Mouse (Mus musculus): Measurements from ENCODE around the gene Gnas. TPM values are rescaled to one million over a fixed set of nuclear protein-coding genes. Genes with fewer than 3 reads are reported as not detected.

Gnas gene
- polyA plus RNA-seq, 1 experiment from 2014 or later: 1,043 TPM

- Histone ChIP-seq H3K9me3 (replicated peaks) (peaks cover 68% of the 10 kb centered on the region), H3K36me3 (peaks cover 62% of the 10 kb centered on the region), H3K27ac (replicated peaks) (no peak overlapping the region), H3K4me1 (peaks cover 53% of the 10 kb centered on the region), H3K27me3 (ENCODE audit: low read depth, poor library complexity, severe bottlenecking) (peaks cover 48% of the 10 kb centered on the region), H3K4me3 (peak overlapping the region; percentile 72; the same call in 1 of the 2 replicates)
- peak; percentile 46 for DNase-seq (ENCODE audit: low spot score)
- 53% methylated on average over 29 of the region's 29 CpGs for WGBS
These were observed 13.0 kb downstream of the Gnas start for GRCm38 (mm10) chr2:174297086-174297571.

- Histone ChIP-seq H3K9me3 (replicated peaks) (peaks cover 68% of the 10 kb centered on the region), H3K4me3 (0 out of 2 replicates have a peak overlapping the region, but pooled peaks have one; percentile 57), H3K27ac (replicated peaks) (no peak overlapping the region), H3K27me3 (ENCODE audit: low read depth, poor library complexity, severe bottlenecking) (peaks cover 48% of the 10 kb centered on the region), H3K36me3 (peaks cover 57% of the 10 kb centered on the region), H3K4me1 (peaks cover 53% of the 10 kb centered on the region)
- WGBS: 62% methylated on average over 19 of the region's 19 CpGs
- no peak for DNase-seq (ENCODE audit: low spot score)
These were observed 13.7 kb downstream of the Gnas start for GRCm38 (mm10) chr2:174297851-174298250.

DNA sequence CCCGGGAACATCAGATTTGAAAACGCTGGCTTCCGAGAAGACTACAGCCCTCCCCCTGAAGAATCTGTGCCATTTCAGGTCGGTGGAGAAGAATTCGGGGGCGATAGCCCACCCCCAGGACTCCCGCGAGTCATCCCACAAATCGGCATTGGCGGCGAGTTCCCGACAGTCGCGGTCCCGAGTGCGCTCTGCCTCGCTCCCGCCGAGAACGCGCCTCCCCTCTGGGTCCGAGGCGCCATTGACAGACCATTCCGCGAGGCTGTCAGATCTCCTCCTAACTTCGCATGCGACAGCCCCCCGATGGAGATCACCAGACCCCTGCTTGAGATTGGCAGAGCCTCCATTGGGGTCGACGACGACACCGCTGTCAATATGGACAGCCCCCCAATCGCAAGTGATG, 14.4 kb downstream of the Gnas start:
- DNase-seq (ENCODE audit: low spot score): no peak
- Histone ChIP-seq H3K36me3 (peaks cover 51% of the 10 kb centered on the region), H3K4me3 (peak overlapping the region; percentile 57), H3K27ac (replicated peaks) (no peak overlapping the region), H3K27me3 (ENCODE audit: low read depth, poor library complexity, severe bottlenecking) (peaks cover 48% of the 10 kb centered on the region), H3K9me3 (replicated peaks) (peaks cover 68% of the 10 kb centered on the region), H3K4me1 (peaks cover 46% of the 10 kb centered on the region)
- 47% methylated on average over 33 of the region's 33 CpGs for whole genome bisulfite sequencing

DNA sequence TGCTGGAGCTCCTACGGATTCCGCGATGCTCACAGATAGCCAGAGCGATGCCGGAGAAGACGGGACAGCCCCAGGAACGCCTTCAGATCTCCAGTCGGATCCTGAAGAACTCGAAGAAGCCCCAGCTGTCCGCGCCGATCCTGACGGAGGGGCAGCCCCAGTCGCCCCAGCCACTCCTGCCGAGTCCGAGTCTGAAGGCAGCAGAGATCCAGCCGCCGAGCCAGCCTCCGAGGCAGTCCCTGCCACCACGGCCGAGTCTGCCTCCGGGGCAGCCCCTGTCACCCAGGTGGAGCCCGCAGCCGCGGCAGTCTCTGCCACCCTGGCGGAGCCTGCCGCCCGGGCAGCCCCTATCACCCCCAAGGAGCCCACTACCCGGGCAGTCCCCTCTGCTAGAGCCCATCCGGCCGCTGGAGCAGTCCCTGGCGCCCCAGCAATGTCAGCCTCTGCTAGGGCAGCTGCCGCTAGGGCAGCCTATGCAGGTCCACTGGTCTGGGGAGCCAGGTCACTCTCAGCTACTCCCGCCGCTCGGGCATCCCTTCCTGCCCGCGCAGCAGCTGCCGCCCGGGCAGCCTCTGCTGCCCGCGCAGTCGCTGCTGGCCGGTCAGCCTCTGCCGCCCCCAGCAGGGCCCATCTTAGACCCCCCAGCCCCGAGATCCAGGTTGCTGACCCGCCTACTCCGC, 15.1 kb downstream of the Gnas start:
- peaks cover 68% of the 10 kb centered on the region for H3K9me3 ChIP-seq (replicated peaks)
- peaks cover 48% of the 10 kb centered on the region for H3K27me3 ChIP-seq (ENCODE audit: low read depth, poor library complexity, severe bottlenecking)
- 47% methylated on average over 48 of the region's 48 CpGs for WGBS
- H3K36me3 ChIP-seq: peaks cover 50% of the 10 kb centered on the region
- H3K4me3 ChIP-seq: peak overlapping the region; percentile 57
- H3K27ac ChIP-seq (replicated peaks): no peak overlapping the region
- DNase-seq (ENCODE audit: low spot score): peak; percentile 49
- peaks cover 44% of the 10 kb centered on the region for H3K4me1 ChIP-seq

- Histone ChIP-seq H3K27me3 (ENCODE audit: low read depth, poor library complexity, severe bottlenecking) (peaks cover 48% of the 10 kb centered on the region), H3K4me1 (peaks cover 44% of the 10 kb centered on the region), H3K9me3 (replicated peaks) (peaks cover 62% of the 10 kb centered on the region), H3K4me3 (peak overlapping the region; percentile 57), H3K36me3 (peaks cover 50% of the 10 kb centered on the region), H3K27ac (replicated peaks) (no peak overlapping the region)
- WGBS: 51% methylated on average over 34 of the region's 34 CpGs
- DNase-seq (ENCODE audit: low spot score): no peak
These were observed 15.6 kb downstream of the Gnas start for GRCm38 (mm10) chr2:174299771-174300160.

DNA sequence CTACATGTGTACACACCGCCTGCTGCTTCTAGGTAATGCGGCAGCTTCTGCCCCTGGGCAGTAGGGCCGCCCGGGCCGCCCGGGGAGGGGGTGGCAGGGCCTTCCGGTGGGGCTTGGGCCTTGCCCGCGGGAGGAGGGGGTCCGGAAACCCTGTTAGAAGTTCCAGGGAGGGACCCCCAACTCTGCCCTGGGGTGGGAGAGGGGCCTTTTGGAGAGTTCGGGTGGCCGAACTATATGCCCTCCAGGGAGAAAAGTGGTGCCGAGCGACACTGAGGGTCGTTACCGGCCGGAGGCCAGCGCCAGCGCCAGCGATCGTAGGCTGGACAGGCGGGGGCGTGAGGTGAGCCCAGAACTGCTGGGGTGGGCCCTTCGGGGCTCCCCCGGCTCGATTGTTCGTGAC, 16.1 kb downstream of the Gnas start:
- DNase-seq (ENCODE audit: low spot score): no peak
- Histone ChIP-seq H3K4me1 (peaks cover 45% of the 10 kb centered on the region), H3K4me3 (peak overlapping the region; percentile 57), H3K27ac (replicated peaks) (no peak overlapping the region), H3K9me3 (replicated peaks) (peaks cover 58% of the 10 kb centered on the region), H3K36me3 (peaks cover 46% of the 10 kb centered on the region), H3K27me3 (ENCODE audit: low read depth, poor library complexity, severe bottlenecking) (peaks cover 48% of the 10 kb centered on the region)
- WGBS: 51% methylated on average over 27 of the region's 27 CpGs

DNA sequence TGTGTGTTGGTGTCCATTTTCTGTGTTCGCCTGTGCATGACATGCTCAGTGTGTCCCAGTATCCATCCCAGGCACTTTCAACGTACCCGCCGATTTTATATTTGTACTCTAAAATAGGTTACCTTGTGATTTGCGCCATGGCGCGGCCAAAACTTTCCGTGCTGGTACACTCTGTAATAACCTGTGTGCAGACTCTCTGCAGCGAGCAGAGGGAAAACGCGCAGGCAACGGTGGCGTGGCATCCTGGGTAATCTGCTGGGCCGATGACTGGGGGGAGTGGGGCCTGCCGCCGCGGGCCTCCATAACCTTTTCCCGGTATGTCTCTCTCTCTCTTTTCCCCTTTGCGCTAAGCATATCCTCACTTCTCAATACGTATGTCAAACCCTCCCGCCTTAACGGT, 16.5 kb downstream of the Gnas start:
- Histone ChIP-seq H3K4me1 (peaks cover 50% of the 10 kb centered on the region), H3K27ac (replicated peaks) (no peak overlapping the region), H3K27me3 (ENCODE audit: low read depth, poor library complexity, severe bottlenecking) (peaks cover 48% of the 10 kb centered on the region), H3K4me3 (peak overlapping the region; percentile 57), H3K9me3 (replicated peaks) (peaks cover 53% of the 10 kb centered on the region), H3K36me3 (peaks cover 41% of the 10 kb centered on the region)
- WGBS: 53% methylated on average over 22 of the region's 22 CpGs
- DNase-seq (ENCODE audit: low spot score): no peak

GRCm38 (mm10) chr2:174302526-174302925, 18.4 kb downstream of the Gnas start:
- Histone ChIP-seq H3K9me3 (replicated peaks) (peaks cover 35% of the 10 kb centered on the region), H3K4me3 (no peak overlapping the region), H3K27me3 (ENCODE audit: low read depth, poor library complexity, severe bottlenecking) (peaks cover 42% of the 10 kb centered on the region), H3K36me3 (peaks cover 31% of the 10 kb centered on the region), H3K27ac (replicated peaks) (peak overlapping the region; percentile 57), H3K4me1 (peaks cover 59% of the 10 kb centered on the region)
- WGBS: 31% methylated on average over 6 of the region's 6 CpGs
- DNase-seq (ENCODE audit: low spot score): no peak

GRCm38 (mm10) chr2:174305646-174306045, 21.5 kb downstream of the Gnas start:
- peaks cover 35% of the 10 kb centered on the region for H3K4me1 ChIP-seq
- peak overlapping the region; percentile 30; the same call in 1 of the 2 replicates for H3K27ac ChIP-seq (replicated peaks)
- H3K4me3 ChIP-seq: no peak overlapping the region
- H3K36me3 ChIP-seq: peaks cover 1% of the 10 kb centered on the region; the same call in 1 of the 2 replicates
- peaks cover 11% of the 10 kb centered on the region; the same call in 1 of the 2 replicates for H3K27me3 ChIP-seq (ENCODE audit: low read depth, poor library complexity, severe bottlenecking)
- DNase-seq (ENCODE audit: low spot score): peak; percentile 70
- H3K9me3 ChIP-seq (replicated peaks): peaks cover 3% of the 10 kb centered on the region
- 2% methylated on average over 5 of the region's 5 CpGs for WGBS

DNA sequence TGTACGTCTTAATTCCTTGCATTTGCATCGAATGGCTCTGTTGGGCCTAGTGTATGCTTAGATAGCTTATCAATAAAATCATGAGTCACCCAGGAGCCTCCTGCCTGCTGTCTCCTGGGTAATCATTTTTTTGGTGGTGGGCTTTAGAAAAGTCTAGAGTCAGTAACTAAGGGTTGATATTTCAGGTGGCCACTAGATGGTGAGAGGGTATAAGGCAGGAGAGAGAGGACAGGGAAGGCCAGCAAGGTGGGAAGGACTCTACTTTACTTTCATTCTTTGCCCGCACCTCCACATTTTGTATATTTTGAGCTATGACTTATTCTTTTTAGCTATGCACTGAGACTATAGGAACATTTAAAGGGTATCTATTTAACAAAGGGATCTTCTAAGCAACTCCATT, 23.8 kb downstream of the Gnas start:
- H3K27me3 ChIP-seq (ENCODE audit: low read depth, poor library complexity, severe bottlenecking): no peaks in the 10 kb centered on the region; the same call in 1 of the 2 replicates
- H3K9me3 ChIP-seq (replicated peaks): no peaks in the 10 kb centered on the region
- H3K36me3 ChIP-seq: no peaks in the 10 kb centered on the region
- 92% methylated on average over 3 of the region's 3 CpGs for WGBS
- H3K4me3 ChIP-seq: no peak overlapping the region
- H3K27ac ChIP-seq (replicated peaks): no peak overlapping the region
- DNase-seq (ENCODE audit: low spot score): no peak
- H3K4me1 ChIP-seq: peaks cover 44% of the 10 kb centered on the region

- 13% methylated on average over 7 of the region's 7 CpGs for WGBS
- DNase-seq (ENCODE audit: low spot score): peak; percentile 70
- H3K27me3 ChIP-seq (ENCODE audit: low read depth, poor library complexity, severe bottlenecking): no peaks in the 10 kb centered on the region; the same call in 1 of the 2 replicates
- peaks cover 36% of the 10 kb centered on the region for H3K4me1 ChIP-seq
- peak overlapping the region; percentile 66 for H3K27ac ChIP-seq (replicated peaks)
- H3K36me3 ChIP-seq: no peaks in the 10 kb centered on the region
- no peak overlapping the region for H3K4me3 ChIP-seq
- no peaks in the 10 kb centered on the region for H3K9me3 ChIP-seq (replicated peaks)
These were observed 26.9 kb downstream of the Gnas start for GRCm38 (mm10) chr2:174310913-174311514.

DNA sequence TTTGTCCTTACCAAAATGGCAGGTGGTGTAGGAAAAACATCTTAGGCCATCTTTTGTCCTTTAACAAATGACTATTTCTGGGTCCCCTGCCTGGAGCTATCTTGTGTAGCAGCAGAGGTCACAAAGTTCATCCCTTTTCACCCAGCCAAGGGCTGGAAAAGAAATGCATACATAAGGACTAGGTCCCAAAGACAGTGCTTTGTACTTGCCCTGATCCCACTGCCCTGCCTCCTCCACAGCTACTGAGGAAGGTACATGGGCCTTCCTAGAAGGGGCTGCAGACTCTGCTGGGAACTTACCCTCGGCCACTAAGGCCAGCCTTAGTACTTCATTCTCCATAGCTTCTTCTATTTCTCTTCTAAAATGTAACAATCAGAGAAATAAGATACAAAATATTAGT, 27.5 kb downstream of the Gnas start:
- Histone ChIP-seq H3K4me1 (peaks cover 30% of the 10 kb centered on the region), H3K27me3 (ENCODE audit: low read depth, poor library complexity, severe bottlenecking) (no peaks in the 10 kb centered on the region; the same call in 1 of the 2 replicates), H3K9me3 (replicated peaks) (no peaks in the 10 kb centered on the region), H3K36me3 (no peaks in the 10 kb centered on the region), H3K27ac (replicated peaks) (peak overlapping the region; percentile 64), H3K4me3 (no peak overlapping the region)
- no peak for DNase-seq (ENCODE audit: low spot score)
- WGBS: 56% methylated on average over 1 of the region's 1 CpGs

GRCm38 (mm10) chr2:174312118-174312647, 28.1 kb downstream of the Gnas start:
- H3K4me3 ChIP-seq: no peak overlapping the region
- no peaks in the 10 kb centered on the region; the same call in 1 of the 2 replicates for H3K27me3 ChIP-seq (ENCODE audit: low read depth, poor library complexity, severe bottlenecking)
- H3K27ac ChIP-seq (replicated peaks): 0 out of 2 replicates have a peak overlapping the region, but pooled peaks have one; percentile 25
- H3K4me1 ChIP-seq: peaks cover 24% of the 10 kb centered on the region
- peak; percentile 71 for DNase-seq (ENCODE audit: low spot score)
- WGBS: 39% methylated on average over 4 of the region's 4 CpGs
- H3K36me3 ChIP-seq: no peaks in the 10 kb centered on the region
- no peaks in the 10 kb centered on the region for H3K9me3 ChIP-seq (replicated peaks)
